In genomic region chr11:70688372-70688771, GRCm38 (mm10) we compare ENCODE assay signal across 8 mouse cellular contexts. TPM values are rescaled to one million over a fixed set of nuclear protein-coding genes. Genes with fewer than 3 reads are reported as not detected.
DNase-seq lines count a peak whose midpoint lies in the region; ATAC-seq and TF ChIP-seq lines count a peak whose summit lies in the region.

No protein-coding gene starts in this region.

- H3K9me3 ChIP-seq in heart, embryonic 10.5 days: no peaks in the 10 kb centered on the region
- no peaks in the 10 kb centered on the region for H3K9me3 ChIP-seq in ES-E14 (ENCODE audit: control insufficient read depth, insufficient read depth, low read depth, low read length)
- H3K9me3 ChIP-seq in forebrain, postnatal 0 days (ENCODE audit: low read length): no peaks in the 10 kb centered on the region
- H3K9me3 ChIP-seq in liver, postnatal 0 days (ENCODE audit: low read length): no peaks in the 10 kb centered on the region

- 10% methylated on average over 8 of the region's 8 CpGs for WGBS in heart, embryonic 10.5 days
- WGBS in forebrain, postnatal 0 days: 10% methylated on average over 8 of the region's 8 CpGs
- 32% methylated on average over 8 of the region's 8 CpGs for WGBS in liver, postnatal 0 days (ENCODE audit: insufficient replicate concordance)

- no peak for TF ChIP-seq EP300 in liver, postnatal 0 days (IDR thresholded peaks at IDR 0.05; ENCODE audit: low read depth)

- H3K27me3 ChIP-seq in heart, embryonic 10.5 days (ENCODE audit: insufficient read depth, poor library complexity, severe bottlenecking): no peaks in the 10 kb centered on the region
- no peaks in the 10 kb centered on the region for H3K27me3 ChIP-seq in forebrain, postnatal 0 days (ENCODE audit: insufficient read depth, low read length)
- H3K27me3 ChIP-seq in liver, postnatal 0 days (ENCODE audit: insufficient read depth, low read length): no peaks in the 10 kb centered on the region

- H3K36me3 ChIP-seq in heart, embryonic 10.5 days: peaks cover 28% of the 10 kb centered on the region
- peaks cover 5% of the 10 kb centered on the region; the same call in 1 of the 2 replicates for H3K36me3 ChIP-seq in ES-E14 (ENCODE audit: control insufficient read depth, insufficient read depth, low read length, poor library complexity, severe bottlenecking)
- peaks cover 16% of the 10 kb centered on the region for H3K36me3 ChIP-seq in forebrain, postnatal 0 days (ENCODE audit: insufficient read depth)
- peaks cover 19% of the 10 kb centered on the region for H3K36me3 ChIP-seq in liver, postnatal 0 days (replicated peaks; ENCODE audit: insufficient read depth, low read length)

- peak overlapping the region; percentile 96 for H3K27ac ChIP-seq in heart, embryonic 10.5 days
- no peak overlapping the region for H3K27ac ChIP-seq in ES-E14 (ENCODE audit: insufficient read depth, low read depth, low read length, poor library complexity, severe bottlenecking)
- peak overlapping the region; percentile 87 for H3K27ac ChIP-seq in forebrain, postnatal 0 days (ENCODE audit: low read depth, low read length)
- peak overlapping the region; percentile 81; the same call in 1 of the 2 replicates for H3K27ac ChIP-seq in liver, postnatal 0 days (ENCODE audit: low read depth)

- peaks cover 35% of the 10 kb centered on the region for H3K4me1 ChIP-seq in heart, embryonic 10.5 days
- peaks cover 0 to 4% of the 10 kb centered on the region in 2 experiments; a peak in 2 of 4 replicates for H3K4me1 ChIP-seq in ES-E14 (ENCODE audit: control insufficient read depth in 2 of 2, insufficient read depth in 2 of 2, low read length in 2 of 2, poor library complexity in 1 of 2)
- peaks cover 21% of the 10 kb centered on the region; the same call in 1 of the 2 replicates for H3K4me1 ChIP-seq in forebrain, postnatal 0 days (ENCODE audit: insufficient read depth)
- peaks cover 13% of the 10 kb centered on the region for H3K4me1 ChIP-seq in liver, postnatal 0 days (ENCODE audit: insufficient read depth)

- peak overlapping the region; percentile 92 for H3K4me3 ChIP-seq in heart, embryonic 10.5 days
- H3K4me3 ChIP-seq in ES-E14 (ENCODE audit: insufficient read depth in 1 of 2, low read depth in 1 of 2, low read length in 2 of 2, poor library complexity in 1 of 2, severe bottlenecking in 1 of 2): peak overlapping the region; percentile 83 to 87
- peak overlapping the region; percentile 91 for H3K4me3 ChIP-seq in forebrain, postnatal 0 days (ENCODE audit: low read depth, low read length)
- H3K4me3 ChIP-seq in liver, postnatal 0 days (ENCODE audit: low read depth, low read length): peak overlapping the region; percentile 74

- no peak for DNase-seq in heart, embryonic 10.5 days (ENCODE audit: low spot score)
- DNase-seq in heart, postnatal 25 days (ENCODE audit: low spot score): no peak
- DNase-seq in ES-E14 (ENCODE audit: low read depth, low spot score): no peak
- DNase-seq in forebrain, postnatal 0 days: no peak
- no peak for DNase-seq in liver, postnatal 0 days
- DNase-seq in embryo, embryonic 9.5 days (ENCODE audit: extremely low spot score): no peak
- no peak for DNase-seq in urinary bladder, postnatal 14 days (ENCODE audit: low spot score)
- no peak for DNase-seq in gastrocnemius, postnatal 25 days

- TF ChIP-seq CTCF in forebrain, postnatal 0 days (IDR thresholded peaks at IDR 0.05; ENCODE audit: low read depth): no peak
- TF ChIP-seq CTCF in liver, postnatal 0 days (IDR thresholded peaks at IDR 0.05; ENCODE audit: low read depth): no peak

- no peak for ATAC-seq in forebrain, postnatal 0 days
- no peak for ATAC-seq in liver, postnatal 0 days

- intact Hi-C loops in heart, postnatal 25 days (cut with DNase I): loop anchor here (5.0 kb wide), 1 partner anchor 69 kb away; no protein-coding TSS in a partner anchor

- peak overlapping the region; percentile 90 for H3K4me2 ChIP-seq in forebrain, postnatal 0 days (ENCODE audit: low read depth)
- H3K4me2 ChIP-seq in liver, postnatal 0 days (ENCODE audit: low read depth, low read length): peak overlapping the region; percentile 97

- H3K9ac ChIP-seq in ES-E14 (ENCODE audit: insufficient read depth, low read depth, low read length, poor library complexity, severe bottlenecking): peak overlapping the region; percentile 79; the same call in 1 of the 2 replicates
- H3K9ac ChIP-seq in forebrain, postnatal 0 days: peak overlapping the region; percentile 93
- H3K9ac ChIP-seq in liver, postnatal 0 days (replicated peaks): peak overlapping the region; percentile 86

- in situ Hi-C loops in ES-E14 (cut with MboI; ENCODE audit: low sequenced_read_pairs in 2 of 2, unreplicated experiment in 2 of 2): no loop called here

TF ChIP-seq in ES-E14, 5 proteins besides CTCF, POLR2A, EP300 and RAD21:
- TF ChIP-seq MAFK (IDR thresholded peaks at IDR 0.05; ENCODE audit: insufficient read depth, low read depth, low read length) (no peak), ZNF384 (IDR thresholded peaks at IDR 0.05; ENCODE audit: low read depth, low read length) (no peak), HCFC1 (IDR thresholded peaks at IDR 0.05; ENCODE audit: borderline replicate concordance, insufficient read depth, low read length) (no peak), ZC3H11A (IDR thresholded peaks at IDR 0.05; ENCODE audit: borderline replicate concordance, low read depth, low read length) (no peak)

RNA-seq across cellular contexts. Expression of gene Camta2, which starts 0.5 kb away (rescaled TPM):
- polyA plus RNA-seq in heart, embryonic 10.5 days (2016; fragmentation: Nextera tagmentation; extraction: Ambion mirVana): 12.0 and 12.5 TPM in 2 replicates
- total RNA-seq in heart, postnatal 25 days (2021): 10 to 100 TPM; 36.3 to 42.1 TPM
- total RNA-seq in ES-E14 (2012; rRNA removed): 3.9 and 5.6 TPM in 2 replicates
- total RNA-seq in forebrain, postnatal 0 days (2014; rRNA removed): 12.8 and 17.3 TPM in 2 replicates
- polyA plus RNA-seq in forebrain, postnatal 0 days (2015; fragmentation: Nextera tagmentation; extraction: Ambion mirVana): 11.1 and 17.7 TPM in 2 replicates
- polyA plus RNA-seq in liver, postnatal 0 days (2015; fragmentation: Nextera tagmentation; extraction: Ambion mirVana): 2.8 and 3.4 TPM in 2 replicates
- 10 to 100 TPM; 36.9 to 37.3 TPM for total RNA-seq in gastrocnemius, postnatal 25 days (2021)

RNA-seq across cellular contexts. Expression of gene Inca1, which starts 11.6 kb away (rescaled TPM):
- polyA plus RNA-seq in heart, embryonic 10.5 days (2016; fragmentation: Nextera tagmentation; extraction: Ambion mirVana): 1.6 and 2.4 TPM in 2 replicates
- total RNA-seq in heart, postnatal 25 days (2021): 1 to 10 TPM; 6.4 to 8.1 TPM
- 0.48 and 1.2 TPM in 2 replicates for total RNA-seq in ES-E14 (2012; rRNA removed)
- total RNA-seq in forebrain, postnatal 0 days (2014; rRNA removed): 0.62 and 0.69 TPM in 2 replicates
- polyA plus RNA-seq in forebrain, postnatal 0 days (2015; fragmentation: Nextera tagmentation; extraction: Ambion mirVana): 1.5 and 2.1 TPM in 2 replicates
- polyA plus RNA-seq in liver, postnatal 0 days (2015; fragmentation: Nextera tagmentation; extraction: Ambion mirVana): 8.3 and 10.8 TPM in 2 replicates
- total RNA-seq in gastrocnemius, postnatal 25 days (2021): 1 to 10 TPM; 5.6 to 9.0 TPM

RNA-seq across cellular contexts. Expression of gene Kif1c, which starts 12.0 kb away (rescaled TPM):
- polyA plus RNA-seq in heart, embryonic 10.5 days (2016; fragmentation: Nextera tagmentation; extraction: Ambion mirVana): 2.1 and 2.6 TPM in 2 replicates
- 100 to 1,000 TPM; 451 to 452 TPM for total RNA-seq in heart, postnatal 25 days (2021)
- total RNA-seq in ES-E14 (2012; rRNA removed): 25.3 and 29.2 TPM in 2 replicates
- total RNA-seq in forebrain, postnatal 0 days (2014; rRNA removed): 16.8 and 25.9 TPM in 2 replicates
- 1.1 and 1.2 TPM in 2 replicates for polyA plus RNA-seq in forebrain, postnatal 0 days (2015; fragmentation: Nextera tagmentation; extraction: Ambion mirVana)
- 1.8 and 2.2 TPM in 2 replicates for polyA plus RNA-seq in liver, postnatal 0 days (2015; fragmentation: Nextera tagmentation; extraction: Ambion mirVana)
- 100 to 1,000 TPM; 388 to 467 TPM for total RNA-seq in gastrocnemius, postnatal 25 days (2021)

RNA-seq across cellular contexts. Expression of gene Spag7, which starts 19.2 kb away (rescaled TPM):
- 204 and 209 TPM in 2 replicates for polyA plus RNA-seq in heart, embryonic 10.5 days (2016; fragmentation: Nextera tagmentation; extraction: Ambion mirVana)
- 10 to 100 TPM; 89.8 to 99.5 TPM for total RNA-seq in heart, postnatal 25 days (2021)
- total RNA-seq in ES-E14 (2012; rRNA removed): 68.0 and 74.5 TPM in 2 replicates
- total RNA-seq in forebrain, postnatal 0 days (2014; rRNA removed): 49.2 and 57.1 TPM in 2 replicates
- 56.6 and 116 TPM in 2 replicates for polyA plus RNA-seq in forebrain, postnatal 0 days (2015; fragmentation: Nextera tagmentation; extraction: Ambion mirVana)
- polyA plus RNA-seq in liver, postnatal 0 days (2015; fragmentation: Nextera tagmentation; extraction: Ambion mirVana): 36.6 and 42.1 TPM in 2 replicates
- 10 to 100 TPM; 81.6 to 82.3 TPM for total RNA-seq in gastrocnemius, postnatal 25 days (2021)

RNA-seq across cellular contexts. Expression of gene Eno3, which starts 31.4 kb away (rescaled TPM):
- 188 and 256 TPM in 2 replicates for polyA plus RNA-seq in heart, embryonic 10.5 days (2016; fragmentation: Nextera tagmentation; extraction: Ambion mirVana)
- 1,000 to 10,000 TPM; 2,028 to 2,111 TPM for total RNA-seq in heart, postnatal 25 days (2021)
- 21.1 and 31.7 TPM in 2 replicates for total RNA-seq in ES-E14 (2012; rRNA removed)
- 7.4 and 14.6 TPM in 2 replicates for total RNA-seq in forebrain, postnatal 0 days (2014; rRNA removed)
- polyA plus RNA-seq in forebrain, postnatal 0 days (2015; fragmentation: Nextera tagmentation; extraction: Ambion mirVana): 4.3 and 5.5 TPM in 2 replicates
- polyA plus RNA-seq in liver, postnatal 0 days (2015; fragmentation: Nextera tagmentation; extraction: Ambion mirVana): 4.0 and 21.3 TPM in 2 replicates
- 1,000 to 10,000 TPM; 7,828 to 7,878 TPM for total RNA-seq in gastrocnemius, postnatal 25 days (2021)

Comparison
In these comparisons a context has a peak if more than half of its experiments do, and no peak if none do; other contexts are left out.
1. RNA of gene Kif1c, which starts 12.0 kb away (total RNA-seq): 388 to 467 TPM in gastrocnemius, postnatal 25 days and 451 to 452 TPM in heart, postnatal 25 days; 25.3 to 29.2 TPM in ES-E14 and 16.8 to 25.9 TPM in forebrain, postnatal 0 days; every median in the first group is over 10 times any median in the second.
2. Peak in every context shown above with its lines, with median percentiles within 50 percentile points of each other: H3K4me3 ChIP-seq and H3K9ac ChIP-seq.